Mouse (Mus musculus): ENCODE measurements around the gene Cd209a.

GRCm38 (mm10) chr8:3754261-3754850 lies 5.6 kb upstream of the Cd209a start:
- no peak for TF ChIP-seq MAZ (IDR thresholded peaks at IDR 0.05; ENCODE audit: low read depth, low read length)
- no peak for TF ChIP-seq ZKSCAN1 (IDR thresholded peaks at IDR 0.05; ENCODE audit: borderline replicate concordance, low read depth, low read length)
- no peak for TF ChIP-seq ZNF384 (IDR thresholded peaks at IDR 0.05; ENCODE audit: low read depth, low read length)
- no peak for TF ChIP-seq CTCF (conservative IDR thresholded peaks at IDR 0.05 in 1 of 2, IDR thresholded peaks at IDR 0.05 in 1 of 2; ENCODE audit: low read depth in 2 of 2, low read length in 2 of 2)
- TF ChIP-seq SIN3A (IDR thresholded peaks at IDR 0.05; ENCODE audit: low read length) = no peak
- no peak for TF ChIP-seq ELF1 (IDR thresholded peaks at IDR 0.05; ENCODE audit: low read depth, low read length)
- TF ChIP-seq POLR2A (IDR thresholded peaks at IDR 0.05; ENCODE audit: low read depth, low read length) = no peak
- TF ChIP-seq EP300 (IDR thresholded peaks at IDR 0.05; ENCODE audit: low read length) = no peak
- no peak for TF ChIP-seq JUND (conservative IDR thresholded peaks at IDR 0.05; ENCODE audit: low read depth, low read length)
- TF ChIP-seq POLR2AphosphoS2 (IDR thresholded peaks at IDR 0.05; ENCODE audit: low read depth, low read length) = no peak
- no peak for TF ChIP-seq JUN (IDR thresholded peaks at IDR 0.05; ENCODE audit: insufficient read depth, low read depth, low read length)
